Mouse (Mus musculus) cerebellum, adult 2 months (tissue): Measurements from ENCODE around the gene Osr1.

Experiments
- CTCF ChIP-seq: fragments of 200-500 bp; IDR thresholded peaks from 2 replicates; pipeline ENCODE4 v1.5.1; 2011; ENCODE audit warnings: low read depth, mild to moderate bottlenecking, control low read depth, low read length, moderate library complexity, borderline replicate concordance; ENCODE audit not compliant: insufficient read depth
- POLR2A ChIP-seq: fragments of 200-500 bp; IDR thresholded peaks from 2 replicates; pipeline ENCODE4 v1.6.1; 2011; ENCODE audit warnings: low read length, control low read depth, borderline replicate concordance; ENCODE audit not compliant: insufficient read depth

DNA sequence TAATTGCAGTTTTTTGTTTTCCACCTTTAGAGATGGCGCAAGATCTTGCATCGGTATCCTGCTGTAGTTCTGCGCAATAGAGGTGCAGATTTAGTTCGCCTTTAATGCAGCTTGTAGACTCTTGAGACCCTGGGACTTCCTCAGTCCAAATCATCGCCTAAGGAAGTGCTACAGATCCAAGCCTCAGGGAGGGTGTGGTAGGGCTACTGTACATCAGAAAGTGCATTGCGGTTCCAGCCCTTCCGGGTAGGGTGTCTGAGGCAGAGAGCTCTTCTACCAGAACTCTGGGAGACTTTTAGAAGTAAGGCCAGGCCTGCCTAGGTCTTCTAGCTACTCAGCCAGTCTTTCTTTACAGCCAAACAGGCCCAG lies 15.2 kb downstream of the Osr1 start:
- TF ChIP-seq CTCF (no peak), POLR2A (no peak)
